Mouse (Mus musculus) layer of hippocampus, adult 2 months (tissue): Measurements from ENCODE around the gene Hmgb2. TPM values are rescaled to one million over a fixed set of nuclear protein-coding genes. Genes with fewer than 3 reads are reported as not detected.

ENCODE experiments used
- DNase-seq, 2 experiments: peaks; one replicate each; pipeline ENCODE4 v3.0.0; 2022; ENCODE audit warnings: low spot score in 2 of 2
- H3K27ac ChIP-seq: fragments of 200-600 bp; 2 replicates; pipeline ENCODE4 v1.8.1; 2022
- H3K4me3 ChIP-seq: fragments of 200-600 bp; 2 replicates; pipeline ENCODE4 v1.8.1; 2022; ENCODE audit warnings: mild to moderate bottlenecking
- CTCF ChIP-seq: fragments of 200-600 bp; conservative IDR thresholded peaks from 2 replicates; pipeline ENCODE4 v1.8.1; 2022; ENCODE audit warnings: antibody characterized with exemption, mild to moderate bottlenecking, moderate library complexity
- total RNA-seq, 2 experiments: library from RNA; stranded (reverse); gene quantifications; 2 replicates each; pipeline ENCODE4 v1.2.3; 2021

Gene Hmgb2
- total RNA-seq, 2 experiments from 2014 or later: 7.4 to 8.5 TPM

DNA sequence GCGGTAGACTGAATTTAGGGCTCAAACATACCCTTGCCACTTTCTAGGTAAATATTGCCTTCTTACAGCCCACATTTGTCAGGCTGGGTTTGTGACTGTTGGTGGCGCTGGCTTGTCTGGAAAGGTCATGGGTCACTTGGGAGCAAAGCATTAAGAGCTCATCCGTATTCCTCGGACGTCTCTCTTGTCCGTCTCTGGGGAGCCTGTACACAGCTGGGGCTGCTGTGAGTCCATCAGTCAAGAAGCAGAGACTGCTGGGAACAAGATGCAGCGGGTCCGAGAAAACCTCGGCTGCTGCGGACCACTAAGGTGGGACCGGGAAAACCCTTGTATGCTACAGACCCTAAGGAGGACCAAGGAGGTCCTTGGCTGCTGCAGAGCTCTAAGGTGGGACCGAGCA lies 35.9 kb downstream of the Hmgb2 start:
- no peak for DNase-seq
- no peak overlapping the region for H3K4me3 ChIP-seq
- TF ChIP-seq CTCF: no peak
- H3K27ac ChIP-seq: no peak overlapping the region

DNA sequence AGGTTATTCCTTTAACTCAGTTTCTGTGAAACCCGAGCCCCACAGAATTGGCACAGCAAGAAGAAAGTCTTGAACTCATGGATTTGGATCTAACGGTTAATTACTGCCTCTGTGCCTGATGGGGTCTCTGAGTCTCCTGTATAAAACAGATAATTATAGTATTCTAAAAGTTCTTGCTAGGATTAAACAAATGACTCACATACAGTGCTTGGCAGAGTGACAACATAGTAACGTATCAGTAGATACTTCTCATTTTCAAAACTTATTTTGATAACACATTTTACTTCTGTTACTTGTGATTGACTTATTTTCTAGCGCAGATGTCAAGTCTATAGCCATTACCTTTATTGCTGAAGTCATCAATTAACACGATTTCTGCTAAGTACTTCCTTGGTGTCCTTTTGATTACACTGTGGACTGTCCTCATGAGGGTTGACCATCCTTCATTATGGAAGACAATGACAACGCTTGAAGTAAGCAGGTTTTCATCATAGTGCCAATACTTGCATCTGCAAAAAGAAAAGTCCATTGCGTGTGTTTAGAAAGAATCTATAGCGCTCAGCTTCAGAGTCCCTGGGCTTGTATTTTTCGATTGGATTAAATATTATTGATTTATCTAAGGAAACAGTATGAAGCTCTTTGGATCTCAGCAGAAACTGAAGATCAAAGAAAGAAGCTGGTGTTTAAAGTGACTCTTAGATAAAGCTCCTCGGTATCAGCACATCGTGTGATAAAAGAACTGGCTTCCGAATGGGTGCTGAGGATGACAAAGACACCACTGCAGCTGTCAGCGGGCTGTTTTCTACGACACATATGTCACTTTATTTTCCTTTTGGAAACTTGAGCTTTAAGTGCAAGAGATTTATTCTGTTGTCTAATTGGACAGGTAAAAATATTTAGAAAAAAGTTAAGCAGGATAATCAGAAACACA lies 40.7 kb downstream of the Hmgb2 start:
- no peak for DNase-seq
- no peak overlapping the region for H3K27ac ChIP-seq
- no peak overlapping the region for H3K4me3 ChIP-seq
- no peak for TF ChIP-seq CTCF

DNA sequence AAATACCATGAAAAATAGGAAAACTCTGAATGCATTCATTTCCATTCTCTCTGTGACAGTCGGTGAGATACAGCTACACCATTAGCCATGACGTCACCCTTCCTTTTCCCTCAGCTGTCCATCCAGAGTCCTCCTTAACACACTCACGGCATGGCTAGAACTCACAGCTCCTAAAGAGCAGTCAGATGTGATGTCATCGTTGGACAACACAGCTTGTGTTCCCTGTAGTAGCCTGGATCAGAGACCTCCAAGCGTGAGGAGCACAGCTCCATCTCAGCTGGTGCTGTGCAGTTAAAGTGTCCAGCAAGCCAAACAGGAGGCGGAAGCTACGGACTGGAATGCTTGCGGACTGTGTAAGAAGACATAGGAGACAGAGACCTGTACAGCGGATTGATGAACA lies 49.2 kb downstream of the Hmgb2 start:
- Histone ChIP-seq H3K27ac (no peak overlapping the region), H3K4me3 (no peak overlapping the region)
- DNase-seq: no peak
- no peak for TF ChIP-seq CTCF

DNA sequence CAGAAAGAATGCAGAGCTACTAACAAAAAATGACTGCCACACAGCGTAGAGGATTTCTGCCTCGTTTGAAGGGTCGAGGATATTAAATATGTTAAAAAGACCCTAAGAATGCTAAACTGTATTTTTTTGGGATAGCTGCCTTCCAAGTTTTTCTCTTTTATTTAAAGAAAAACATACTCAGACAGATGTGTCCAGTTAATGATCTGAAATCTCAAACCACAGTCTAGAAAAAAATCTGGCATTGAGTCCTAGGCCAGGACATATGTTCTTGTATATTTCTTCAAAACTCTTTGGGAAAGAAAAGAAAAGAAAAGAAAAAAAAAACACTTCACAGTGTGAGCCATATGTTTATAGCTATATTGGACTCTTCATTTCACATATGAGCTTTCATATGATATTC lies 51.0 kb downstream of the Hmgb2 start:
- no peak for TF ChIP-seq CTCF
- no peak for DNase-seq
- H3K27ac ChIP-seq: no peak overlapping the region
- no peak overlapping the region for H3K4me3 ChIP-seq

DNA sequence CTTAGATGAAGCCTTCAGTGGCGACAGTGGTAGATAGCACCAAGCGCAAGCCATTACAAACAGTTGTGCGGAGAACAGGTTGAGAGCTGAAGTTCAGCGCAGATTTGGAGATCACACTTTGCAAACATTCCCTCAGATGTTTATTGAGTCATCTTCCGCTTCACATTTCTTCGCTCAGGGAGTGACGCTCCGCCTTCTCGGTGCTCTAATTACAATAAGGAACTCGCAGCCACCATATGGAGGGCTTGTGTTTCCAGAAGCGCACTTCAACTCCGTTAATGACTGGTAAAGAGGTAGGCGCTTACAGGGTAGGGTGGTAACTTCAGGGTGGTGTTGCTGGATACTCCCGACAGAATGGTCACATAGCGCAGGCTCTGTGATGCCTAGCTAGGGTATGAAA lies 52.0 kb downstream of the Hmgb2 start:
- H3K27ac ChIP-seq: no peak overlapping the region
- H3K4me3 ChIP-seq: no peak overlapping the region
- no peak for TF ChIP-seq CTCF
- DNase-seq: peak; percentile 23 to 56

DNA sequence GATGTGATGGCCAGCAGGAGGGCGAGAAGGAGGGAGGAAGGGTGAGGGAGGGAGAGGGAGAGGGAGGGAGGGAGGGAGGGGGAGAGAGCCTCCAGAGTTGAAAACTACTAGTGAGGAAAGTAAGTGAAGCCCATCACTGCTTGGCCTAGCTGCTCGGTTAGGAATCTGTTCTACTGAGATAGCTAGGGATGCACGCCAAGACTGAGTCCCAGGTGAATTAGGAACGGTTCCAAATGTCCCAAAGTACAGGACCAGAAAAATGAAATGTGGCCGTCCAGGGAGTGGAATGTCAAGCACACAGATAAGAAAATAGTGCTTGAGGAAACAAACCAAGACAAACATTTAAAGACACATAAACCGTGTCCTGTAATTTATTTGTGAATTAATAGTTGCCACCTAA lies 53.3 kb downstream of the Hmgb2 start:
- Histone ChIP-seq H3K4me3 (no peak overlapping the region), H3K27ac (no peak overlapping the region)
- no peak for TF ChIP-seq CTCF
- no peak for DNase-seq

Other genes starting within 250 kb of the Hmgb2 start
- not detected for gene Hand2, start 190.9 kb upstream of the Hmgb2 start, total RNA-seq
- 10 to 100 TPM; 59.4 to 60.9 TPM for gene Scrg1, start 56.0 kb upstream of the Hmgb2 start, total RNA-seq
- 10 to 100 TPM; 10.4 to 12.6 TPM for gene Sap30, start 24.0 kb upstream of the Hmgb2 start, total RNA-seq
- gene Galnt7, start 141.1 kb downstream of the Hmgb2 start, total RNA-seq: 10 to 100 TPM in 1 of 2 experiments, 1 to 10 TPM in 1; 9.7 to 11.4 TPM